Mouse (Mus musculus) ovary, adult 18-20 months (tissue): Measurements from ENCODE around the gene Ddx25.

Experiments used
- DNase-seq: peaks from one replicate; pipeline ENCODE4 v3.0.0; 2022; ENCODE audit warnings: low spot score, mixed read lengths

The Ddx25 gene

DNA sequence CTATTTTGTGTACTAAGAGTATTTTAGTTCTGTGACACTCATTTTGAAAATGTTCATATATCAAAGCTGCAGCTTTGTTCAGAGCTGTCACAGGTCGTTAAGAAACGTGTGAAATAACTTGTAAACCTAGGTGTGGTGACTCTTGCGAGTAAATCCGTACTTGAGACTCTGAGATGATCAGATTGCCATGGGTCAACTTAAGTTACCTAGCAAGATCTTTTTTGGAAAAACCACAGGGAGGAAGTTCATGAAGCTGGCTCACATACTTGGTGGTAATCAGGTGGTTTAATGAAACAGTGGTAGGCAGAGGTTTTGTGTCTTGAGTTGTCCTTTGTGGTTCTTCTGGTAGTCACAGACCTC lies 64.6 kb downstream of the Ddx25 start:
- no peak for DNase-seq

DNA sequence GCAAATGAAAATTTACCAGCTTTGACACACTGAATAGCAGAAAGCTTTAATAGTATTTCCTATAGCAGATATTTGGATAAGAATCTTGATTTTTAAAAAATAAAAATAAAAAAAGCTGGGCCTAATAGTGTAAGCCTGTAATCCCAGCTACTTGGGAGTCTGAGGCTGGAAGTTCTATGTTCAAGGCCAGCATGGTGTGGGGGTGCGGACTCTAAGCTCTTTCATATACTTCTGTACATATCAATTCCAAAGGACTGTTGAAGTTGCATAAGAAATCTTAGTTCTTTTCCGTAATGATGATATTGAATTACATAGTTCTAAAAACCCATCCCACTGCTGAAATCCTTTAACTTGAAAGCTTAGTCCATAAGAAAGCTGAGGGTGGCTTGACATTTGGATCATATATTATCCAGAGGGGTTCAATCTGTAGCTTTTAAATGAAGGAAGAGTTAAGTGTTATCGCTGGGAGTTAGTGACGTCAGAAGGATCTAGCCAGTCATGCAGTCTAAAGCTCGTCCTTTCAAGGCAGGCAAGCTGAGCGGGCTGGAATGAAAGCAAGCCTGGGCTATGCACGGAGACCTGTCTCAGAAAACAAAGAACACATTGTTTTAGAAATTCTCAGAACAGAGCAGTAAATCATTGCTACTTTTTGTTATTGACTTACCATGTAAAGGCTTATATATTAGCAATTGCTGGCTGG lies 65.1 kb downstream of the Ddx25 start:
- no peak for DNase-seq

DNA sequence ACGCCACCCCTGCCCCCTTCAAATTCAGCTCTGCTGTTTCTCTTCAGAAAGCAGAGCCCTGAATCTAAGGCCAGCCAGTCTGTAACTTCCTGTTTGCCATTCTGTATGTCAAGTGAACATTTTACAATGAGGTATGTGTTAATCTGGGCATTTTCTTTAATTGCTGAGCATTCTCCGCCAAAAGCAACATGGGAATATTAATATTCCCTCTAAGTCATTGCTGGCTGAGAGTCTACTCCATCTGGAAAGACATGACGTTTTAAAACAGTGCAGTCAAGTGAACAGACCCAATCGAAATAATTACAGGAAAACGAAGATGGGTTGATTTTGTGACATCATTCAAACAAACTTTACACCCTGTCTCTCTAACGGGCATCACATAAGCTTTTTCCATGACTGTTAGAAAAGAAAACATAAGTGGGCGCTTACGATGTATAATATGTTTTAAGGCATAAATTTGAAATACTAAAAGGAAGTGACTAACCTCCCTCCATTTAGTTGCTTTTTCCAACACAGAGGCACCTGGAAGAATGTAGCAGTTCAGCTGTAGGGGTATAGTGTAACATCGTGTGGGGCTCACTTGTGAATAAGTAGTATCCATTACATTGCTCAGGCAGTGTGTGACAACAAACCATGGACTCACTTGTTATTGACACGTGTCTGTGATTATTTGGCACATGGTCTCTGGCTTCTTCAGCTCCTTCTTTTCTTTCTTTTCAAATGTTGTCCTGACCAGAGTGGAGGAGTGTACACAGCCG lies 67.0 kb downstream of the Ddx25 start:
- DNase-seq: no peak

DNA sequence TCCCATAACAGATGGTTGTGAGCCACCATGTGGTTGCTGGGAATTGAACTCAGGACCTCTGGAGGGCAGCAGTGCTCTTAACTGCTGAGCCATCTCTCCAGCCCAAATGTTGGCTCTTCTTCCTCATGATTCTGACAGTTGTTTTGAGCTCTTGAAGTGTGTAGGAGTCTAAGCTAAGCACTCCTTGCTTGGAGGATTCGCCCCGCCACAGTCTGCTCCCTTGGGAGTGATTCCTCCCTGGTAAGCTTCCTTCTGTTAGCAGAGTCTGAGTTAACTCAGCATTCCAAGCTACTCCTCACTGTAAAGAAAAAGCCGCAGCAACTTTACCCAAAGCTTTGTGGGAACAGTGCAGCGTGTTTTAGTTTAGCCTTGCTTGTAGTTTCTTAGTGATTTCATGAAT lies 69.8 kb downstream of the Ddx25 start:
- DNase-seq: no peak
